In the genomic region with DNA sequence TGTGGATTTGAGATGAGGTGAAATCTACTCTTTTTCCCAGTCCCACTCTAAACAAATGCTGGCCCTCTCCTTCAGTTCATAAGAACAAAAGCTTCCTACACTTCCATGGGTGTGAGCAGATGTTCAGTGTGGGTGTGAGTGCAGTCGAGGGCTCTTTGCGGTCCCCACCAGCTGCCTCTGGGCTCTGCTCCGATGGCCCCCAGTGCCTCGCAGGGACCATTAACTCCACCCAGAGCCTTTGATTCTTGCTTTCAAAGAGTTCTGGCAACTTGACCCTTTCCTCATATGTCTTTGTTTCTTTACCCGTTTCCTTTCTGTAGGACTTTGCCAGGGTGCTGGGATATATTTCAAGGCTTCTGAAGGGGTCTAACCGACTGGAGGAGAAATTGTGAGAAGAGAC, we compare ENCODE assay signal across 12 mouse cellular contexts.
"Had no signal": no experiment of that assay in that cellular context is flagged by ENCODE, and none has a peak within 500 bp of the region (broad histone marks: within the 10 kb centered on the region; RNA-seq: fewer than 3 reads in every experiment).

No protein-coding gene starts in this region.

- H3K4me1 ChIP-seq: liver, embryonic 12.5 days had no signal

- ATAC-seq: inflammation-experienced regulatory T-cells, adult 6 months; intestine, postnatal 0 days; liver, embryonic 12.5 days; midbrain, embryonic 16.5 days had no signal

- H3K9me3 ChIP-seq: limb, embryonic 15.5 days; liver, embryonic 12.5 days; midbrain, embryonic 12.5 days had no signal

- H3K4me2 ChIP-seq: limb, embryonic 15.5 days; liver, embryonic 12.5 days; midbrain, embryonic 12.5 days had no signal

- H3K9ac ChIP-seq: limb, embryonic 15.5 days; liver, embryonic 12.5 days; midbrain, embryonic 12.5 days had no signal

- H3K27me3 ChIP-seq: limb, embryonic 15.5 days; liver, embryonic 12.5 days had no signal

- H3K36me3 ChIP-seq: limb, embryonic 15.5 days; liver, embryonic 12.5 days; midbrain, embryonic 12.5 days had no signal

- H3K27ac ChIP-seq: limb, embryonic 15.5 days; liver, embryonic 12.5 days; midbrain, embryonic 12.5 days had no signal

- H3K4me3 ChIP-seq: limb, embryonic 15.5 days; liver, embryonic 12.5 days; midbrain, embryonic 12.5 days had no signal

- DNase-seq: kidney, postnatal 10 days; layer of hippocampus, adult 9-11 months; layer of hippocampus, postnatal 36 days; right cerebral cortex, adult 18-20 months; right cerebral cortex, postnatal 25 days; thymus, postnatal 36 days had no signal
